Mouse (Mus musculus): ENCODE measurements around the gene Abca12.
A peak's percentile ranks its signal among the peaks of the same experiment; 100 is the strongest.

Abca12 gene

GRCm38 (mm10) chr1:71414810-71415209 is at the start of gene Abca12:
Abca12 (minus strand) TSS chr1:71414910.
- no peak for DNase-seq (ENCODE audit: inconsistent age in 2 of 2, low spot score in 1 of 2)

- DNase-seq (ENCODE audit: inconsistent age in 2 of 2, low spot score in 1 of 2): peak; percentile 24 to 57
Measured at GRCm38 (mm10) chr1:71457961-71458360, 43.3 kb upstream of the Abca12 start.

DNA sequence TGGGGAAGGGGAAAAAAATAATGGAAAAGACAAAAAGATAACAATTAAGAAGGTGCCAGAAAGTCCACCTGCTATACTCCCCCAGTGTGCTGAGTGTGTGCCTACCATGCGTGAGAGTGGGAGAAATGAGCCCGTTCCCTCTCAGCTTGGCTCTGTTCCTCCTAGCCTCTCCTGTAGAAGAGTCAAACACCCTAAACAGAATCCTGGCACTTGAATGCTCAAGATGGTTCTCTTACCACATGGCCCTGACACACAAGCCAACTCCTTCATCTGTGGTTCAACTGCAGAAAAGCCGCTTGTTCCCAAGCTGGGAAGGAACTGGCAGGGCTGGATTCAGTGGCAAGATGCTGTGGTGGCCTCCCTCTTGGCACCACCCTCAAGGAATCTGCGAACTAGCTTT is 32.7 kb upstream of the Abca12 start:
- DNase-seq (ENCODE audit: inconsistent age in 2 of 2, low spot score in 1 of 2): no peak

- no peak for DNase-seq (ENCODE audit: inconsistent age in 2 of 2, low spot score in 1 of 2)
Measured at GRCm38 (mm10) chr1:71421741-71422333, 7.1 kb upstream of the Abca12 start.

DNA sequence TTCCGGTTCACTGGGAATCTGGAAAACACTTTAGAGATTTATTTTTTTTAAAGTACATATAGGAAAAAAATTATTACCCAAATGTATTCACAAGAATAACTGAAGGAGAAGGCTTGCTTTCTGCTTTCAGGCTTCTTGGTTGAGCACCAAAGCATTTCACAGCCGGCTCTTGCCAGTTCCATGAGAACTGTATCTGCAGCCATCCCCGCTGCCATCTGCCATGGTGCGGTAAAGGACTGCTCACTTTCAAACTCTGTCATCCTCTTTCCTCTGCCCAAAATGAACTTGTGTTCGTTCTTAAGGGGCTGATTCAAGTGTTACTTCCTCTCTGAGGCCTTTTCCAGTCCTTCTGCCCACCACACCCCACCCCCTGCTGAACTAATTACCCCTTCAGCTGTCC is 3.8 kb upstream of the Abca12 start:
- no peak for DNase-seq (ENCODE audit: inconsistent age in 2 of 2, low spot score in 1 of 2)

DNA sequence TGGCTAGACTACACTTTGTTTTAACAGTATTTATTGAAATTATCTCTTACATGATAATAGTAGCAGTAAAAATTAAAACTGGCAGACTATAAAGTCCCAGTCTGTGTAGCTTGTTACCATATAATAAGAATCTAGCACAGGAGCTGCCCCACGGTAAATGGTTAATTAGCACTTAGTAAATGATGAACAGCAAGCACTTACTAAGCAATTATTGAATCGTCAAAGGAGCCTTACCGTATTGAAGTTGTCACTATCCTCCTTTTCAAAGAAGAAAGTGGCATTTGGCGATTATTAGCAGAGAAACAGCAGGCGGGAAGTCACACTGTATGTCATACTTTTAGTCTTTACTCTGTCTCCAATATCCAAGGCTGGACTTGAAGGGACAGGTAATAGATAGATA is 3.2 kb upstream of the Abca12 start:
- DNase-seq (ENCODE audit: inconsistent age in 2 of 2, low spot score in 1 of 2): no peak

GRCm38 (mm10) chr1:71414084-71414483 is 626 bp downstream of the Abca12 start:
- no peak for DNase-seq (ENCODE audit: inconsistent age in 2 of 2, low spot score in 1 of 2)

DNA sequence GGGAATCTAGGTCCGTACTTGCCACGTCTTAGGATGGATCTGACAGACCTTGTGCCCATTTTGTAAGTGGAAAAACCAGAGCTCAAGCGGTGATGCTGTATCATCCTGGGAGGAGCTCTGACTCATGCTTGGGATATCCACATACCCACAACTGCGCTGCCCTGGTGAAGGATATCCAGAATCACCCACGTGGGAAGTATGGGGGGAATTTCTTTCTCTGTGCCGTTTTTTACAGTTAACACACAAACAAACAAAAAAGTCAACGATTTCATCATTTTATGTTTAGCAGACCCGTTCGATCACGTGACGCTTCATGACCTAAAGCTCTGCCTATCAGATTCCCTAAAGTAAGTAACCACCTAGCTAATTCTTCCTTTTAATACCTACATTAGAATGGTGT is 1.6 kb downstream of the Abca12 start:
- no peak for DNase-seq (ENCODE audit: inconsistent age in 2 of 2, low spot score in 1 of 2)

DNA sequence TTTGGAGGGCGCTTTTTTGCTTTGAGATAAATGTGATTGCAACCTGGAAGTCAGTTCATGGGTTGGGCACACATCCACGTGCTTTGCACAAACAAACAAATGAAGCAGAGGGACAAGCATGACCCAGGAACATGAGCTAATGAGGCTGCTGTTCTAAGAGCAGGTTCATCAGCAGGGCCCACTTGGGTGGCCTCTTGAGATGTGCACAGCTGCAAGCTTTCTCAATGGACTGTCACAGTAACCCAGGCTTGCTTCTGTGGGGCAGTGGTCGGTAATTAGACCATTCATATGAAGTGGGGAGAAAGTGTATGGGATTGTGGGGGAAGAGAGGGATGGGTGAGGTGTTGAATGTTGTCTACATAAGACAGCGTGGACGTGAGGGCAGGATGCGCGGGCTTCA is 7.0 kb downstream of the Abca12 start:
- no peak for DNase-seq (ENCODE audit: inconsistent age in 2 of 2, low spot score in 1 of 2)

GRCm38 (mm10) chr1:71397635-71398034 is 17.1 kb downstream of the Abca12 start:
- DNase-seq (ENCODE audit: inconsistent age in 2 of 2, low spot score in 1 of 2): no peak

GRCm38 (mm10) chr1:71396105-71396504 is 18.6 kb downstream of the Abca12 start:
- no peak for DNase-seq (ENCODE audit: inconsistent age in 2 of 2, low spot score in 1 of 2)

- DNase-seq (ENCODE audit: inconsistent age in 2 of 2, low spot score in 1 of 2): no peak
Measured at GRCm38 (mm10) chr1:71394177-71394576, 20.5 kb downstream of the Abca12 start.

GRCm38 (mm10) chr1:71393489-71393888 is 21.2 kb downstream of the Abca12 start:
- DNase-seq (ENCODE audit: inconsistent age in 2 of 2, low spot score in 1 of 2): no peak

DNA sequence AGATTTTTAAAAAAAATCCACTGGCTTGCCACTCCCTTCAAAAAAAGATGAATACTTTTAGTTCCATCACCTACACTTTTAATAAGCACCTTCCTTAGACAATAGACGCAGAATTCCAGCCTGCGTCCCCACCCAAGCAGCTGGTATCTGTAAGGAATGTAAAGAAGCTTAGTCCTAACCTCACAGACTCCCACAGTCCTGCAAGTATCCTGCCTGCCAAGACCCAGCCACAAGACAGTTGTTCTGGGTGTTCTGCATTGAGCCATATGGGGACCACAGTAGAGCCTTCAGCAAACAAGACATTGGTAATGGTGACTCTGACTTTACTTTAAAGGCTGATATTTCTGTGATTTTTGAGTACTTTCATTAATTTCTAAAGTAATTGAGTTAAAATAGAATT is 22.2 kb downstream of the Abca12 start:
- no peak for DNase-seq (ENCODE audit: inconsistent age in 2 of 2, low spot score in 1 of 2)

DNA sequence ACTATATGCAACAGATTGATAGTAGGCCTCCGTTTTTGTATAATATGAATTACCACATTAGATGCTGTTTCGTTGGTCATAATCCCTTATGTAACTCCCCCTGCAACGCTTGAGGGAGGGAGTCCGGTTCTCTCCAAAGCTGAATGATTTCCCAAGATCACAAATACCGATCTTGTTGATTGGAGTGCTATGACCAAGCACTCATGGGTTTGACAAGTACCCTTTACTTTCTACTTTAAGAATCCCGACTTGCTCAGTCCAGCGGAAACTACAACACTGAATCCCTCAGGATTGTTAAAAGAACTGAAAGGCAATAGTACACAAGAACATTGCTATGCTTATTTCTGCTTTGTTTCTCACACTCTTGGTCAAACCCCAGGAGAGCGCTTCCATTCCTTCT is 28.1 kb downstream of the Abca12 start:
- no peak for DNase-seq (ENCODE audit: inconsistent age in 2 of 2, low spot score in 1 of 2)

DNA sequence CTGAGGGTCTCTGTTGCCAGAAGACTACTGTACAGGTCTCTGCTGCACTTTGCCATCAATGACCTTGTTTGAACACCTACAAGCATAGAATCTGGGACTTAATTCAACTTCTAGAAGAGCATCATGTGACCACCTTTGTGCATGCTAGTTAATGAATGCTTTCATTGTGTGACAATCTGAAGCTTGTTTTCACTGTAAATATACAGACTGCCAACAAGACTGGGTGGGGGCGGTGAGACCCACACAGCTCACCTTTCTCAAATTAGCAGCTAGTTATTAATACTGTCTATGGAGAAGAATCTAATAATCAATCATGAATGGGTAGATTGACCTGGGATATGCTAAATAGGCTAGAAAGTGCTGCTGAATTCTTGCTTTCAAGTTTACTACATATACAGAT is 30.6 kb downstream of the Abca12 start:
- DNase-seq (ENCODE audit: inconsistent age in 2 of 2, low spot score in 1 of 2): no peak

DNA sequence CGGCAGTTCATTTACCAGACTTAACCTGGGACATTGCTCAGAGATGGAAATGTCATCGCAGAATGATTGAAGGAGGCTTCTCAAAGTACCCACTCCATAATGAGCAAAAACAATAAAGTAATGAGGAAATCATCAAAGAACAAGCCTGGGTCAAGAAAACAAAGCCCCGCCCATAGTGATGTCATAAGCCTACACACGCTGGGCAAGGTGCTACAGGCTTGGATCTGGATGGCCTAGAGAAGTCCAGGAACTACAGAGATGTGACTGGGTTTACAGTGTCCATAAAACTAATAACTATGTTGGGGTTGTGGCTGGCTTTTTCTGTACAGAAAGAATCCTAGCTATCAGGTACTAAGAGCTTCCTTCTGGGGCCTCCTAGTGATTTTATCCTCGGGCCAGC is 41.6 kb downstream of the Abca12 start:
- DNase-seq (ENCODE audit: inconsistent age in 2 of 2, low spot score in 1 of 2): no peak

GRCm38 (mm10) chr1:71370266-71370665 is 44.4 kb downstream of the Abca12 start:
- DNase-seq (ENCODE audit: inconsistent age in 2 of 2, low spot score in 1 of 2): no peak

DNA sequence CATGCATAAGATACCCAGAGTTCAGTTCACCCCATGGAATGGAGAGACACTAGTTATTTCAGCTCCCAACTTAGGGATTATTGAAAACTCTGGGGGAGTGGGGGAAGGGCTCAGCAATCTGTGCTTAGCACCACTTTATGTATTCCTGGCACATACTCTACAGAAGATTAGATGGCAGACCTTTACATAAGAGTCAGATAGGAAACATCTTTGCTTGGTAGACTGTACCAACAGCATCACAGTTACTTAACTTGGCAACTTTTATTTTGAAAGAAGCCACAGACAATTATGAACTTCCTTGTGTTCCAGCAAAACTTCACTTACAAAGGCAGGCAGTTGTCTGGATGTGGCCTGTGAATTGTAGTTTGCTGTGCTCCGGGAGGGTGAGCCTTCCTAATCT is 46.9 kb downstream of the Abca12 start:
- no peak for DNase-seq (ENCODE audit: inconsistent age in 2 of 2, low spot score in 1 of 2)

- no peak for DNase-seq (ENCODE audit: inconsistent age in 2 of 2, low spot score in 1 of 2)
Measured at GRCm38 (mm10) chr1:71342861-71343554, 71.7 kb downstream of the Abca12 start.

DNA sequence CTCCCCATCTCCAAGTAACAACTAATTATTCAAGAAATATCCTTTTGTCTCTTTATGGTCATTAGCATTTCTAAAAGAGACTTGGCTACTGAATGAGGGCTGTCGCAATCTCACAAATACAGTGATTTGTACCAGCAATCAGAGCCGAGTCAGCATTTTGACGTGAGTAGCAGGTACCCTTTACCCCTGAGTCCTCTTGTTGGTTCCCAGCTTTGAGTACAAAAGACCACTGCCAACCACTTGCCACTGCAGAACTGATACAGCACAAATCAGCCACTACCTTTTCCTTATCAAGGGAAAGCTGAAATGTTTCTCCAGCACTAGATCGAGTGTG is 72.5 kb downstream of the Abca12 start:
- no peak for DNase-seq (ENCODE audit: inconsistent age in 2 of 2, low spot score in 1 of 2)

- no peak for DNase-seq (ENCODE audit: inconsistent age in 2 of 2, low spot score in 1 of 2)
Measured at GRCm38 (mm10) chr1:71341370-71342260, 73.1 kb downstream of the Abca12 start.

Data from adrenal gland, adult (tissue).